Mouse (Mus musculus) large intestine, adult 2 months (tissue): ENCODE results near the gene Olfr48. TPM values are rescaled to one million over a fixed set of nuclear protein-coding genes. Genes with fewer than 3 reads are reported as not detected.

ENCODE experiments used
- DNase-seq: peaks from one replicate; pipeline ENCODE4 v3.0.0-alpha.2; 2012; ENCODE audit warnings: low read depth, low spot score
- WGBS: fragments of 180-500 bp; shearing (Covaris S2); methylation state at CpG from one replicate; pipeline ENCODE4 v1.1.7; 2018; 5-methylcytosine and 5-hydroxymethylcytosine counted together
- polyA plus RNA-seq: library from polyadenylated mRNA; depleted of rRNA; stranded (reverse); fragments of >200 nt; gene quantifications from 2 replicates; pipeline ENCODE4 v1.2.3, GENCODE M21; 2012; rRNA removed

Olfr48 gene
- not detected in 2 replicates for polyA plus RNA-seq

DNA sequence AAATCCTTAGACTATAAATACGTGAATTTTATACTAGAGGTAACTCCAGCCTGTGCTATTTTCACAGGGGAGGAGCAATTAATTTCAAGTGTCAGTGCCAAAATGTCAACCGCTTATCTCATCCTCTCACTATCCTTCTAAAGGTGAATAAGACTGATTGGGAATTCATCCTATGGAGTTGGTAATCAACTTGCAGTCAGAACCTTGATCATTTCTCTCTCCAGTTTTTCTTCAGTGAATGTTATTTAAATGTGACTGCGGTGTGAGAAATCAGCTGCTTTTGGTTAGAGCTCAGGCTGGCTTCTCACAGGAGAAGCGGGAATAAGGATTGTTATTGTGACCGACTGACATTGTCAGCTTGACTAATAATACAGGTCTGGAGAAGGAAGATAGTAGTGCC, at the start of gene Olfr48:
Gene Olfr48, minus strand, starts transcription at position 101 of the 400 bp plus-strand sequence.
- DNase-seq, result no peak
- WGBS, result 84% methylated on average over 5 of the region's 5 CpGs

DNA sequence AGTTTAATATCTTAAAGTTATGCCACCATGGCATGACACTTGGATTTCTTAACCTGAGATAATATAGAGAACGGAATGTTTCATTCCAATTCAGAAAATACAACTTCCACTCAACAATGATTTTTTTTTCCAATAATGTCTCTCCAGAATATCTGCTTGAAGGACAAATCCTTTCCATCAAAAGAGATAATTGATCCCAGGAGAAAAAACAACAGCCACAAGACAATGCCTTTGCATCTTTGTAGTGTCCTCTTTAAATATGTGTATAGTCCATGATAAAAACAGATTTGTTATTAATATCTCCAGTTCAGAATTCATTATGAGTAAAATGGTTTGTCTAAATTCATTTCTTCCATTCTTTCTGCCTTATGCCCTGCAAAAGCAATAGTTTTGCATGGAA, 30.1 kb upstream of the Olfr48 start, which contains the start of gene Olfr1257:
Gene Olfr1257, plus strand, starts transcription at position 301 of the 400 bp plus-strand sequence.
- WGBS, result 85% methylated on average over 1 of the region's 1 CpGs
- no peak for DNase-seq

GRCm38 (mm10) chr2:89849230-89849629, 1.2 kb upstream of the Olfr48 start:
- DNase-seq, result no peak
- 88% methylated on average over 1 of the region's 1 CpGs for WGBS

- 48% methylated on average over 2 of the region's 2 CpGs for WGBS
- no peak for DNase-seq
Observed at GRCm38 (mm10) chr2:89841455-89841854, 6.5 kb downstream of the Olfr48 start, which contains the start of gene Olfr1256. Gene Olfr1256 (minus strand): TSS chr2:89841555.

DNA sequence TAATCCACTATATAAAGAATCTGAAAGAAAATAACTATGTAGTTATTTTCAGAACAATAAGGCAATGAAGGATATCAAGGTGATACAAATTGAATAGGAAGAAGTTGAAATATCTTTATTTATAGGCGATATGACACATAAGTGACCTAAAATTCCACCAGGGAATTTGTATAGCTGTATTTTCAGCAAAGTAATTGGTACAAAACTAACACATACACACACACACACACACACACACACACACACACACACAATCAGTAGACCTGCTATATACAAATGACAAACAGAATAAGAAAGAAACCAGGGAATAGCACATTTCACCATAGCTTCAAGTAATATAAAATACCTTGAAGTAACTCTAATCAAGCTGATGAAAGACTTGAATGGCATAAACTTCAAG, 27.8 kb downstream of the Olfr48 start:
- 68% methylated on average over 1 of the region's 1 CpGs for WGBS
- DNase-seq, result no peak

DNA sequence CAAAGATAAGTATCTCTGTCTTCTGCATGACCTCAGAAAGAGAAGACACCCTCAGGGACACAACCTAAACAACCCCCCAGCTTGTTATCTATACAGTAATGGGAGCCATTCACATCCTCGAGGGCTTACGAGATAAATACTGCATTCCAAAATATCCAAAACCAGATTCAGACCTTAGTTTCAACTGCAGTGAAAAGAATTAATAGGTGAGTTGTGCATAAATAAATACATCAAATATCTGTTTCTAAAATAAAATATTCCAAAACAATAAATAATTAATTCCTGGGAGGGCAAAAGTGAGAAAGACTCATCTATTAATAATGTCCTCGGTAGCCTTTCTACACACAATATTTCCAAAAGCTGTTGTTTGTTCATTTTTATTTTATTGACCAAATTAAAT, 36.3 kb downstream of the Olfr48 start, which contains the start of gene Olfr1255:
Gene Olfr1255, plus strand, starts transcription at position 301 of the 400 bp plus-strand sequence.
- WGBS, result 86% methylated on average over 3 of the region's 3 CpGs
- DNase-seq, result no peak

- 66% methylated on average over 2 of the region's 2 CpGs for WGBS
- DNase-seq, result no peak
Observed at GRCm38 (mm10) chr2:89810751-89811150, 37.3 kb downstream of the Olfr48 start.

DNA sequence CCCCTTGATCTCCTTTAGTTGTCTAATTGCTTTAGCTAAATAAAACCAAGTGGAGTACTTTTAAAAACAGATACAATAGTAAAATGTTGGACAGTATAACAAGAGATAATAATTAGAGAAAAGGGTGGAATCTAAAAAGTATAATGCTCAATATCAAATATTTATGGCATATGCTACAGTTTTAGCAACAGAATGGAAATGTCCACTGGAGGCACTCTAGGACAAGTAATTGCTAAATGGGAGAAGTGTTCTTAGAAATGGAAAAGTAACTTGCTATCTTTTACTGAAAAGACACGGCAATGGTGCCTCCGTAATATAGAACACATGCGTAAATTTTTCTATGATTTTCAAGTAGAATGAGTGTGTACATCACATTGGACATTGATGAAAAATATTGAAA, 48.4 kb downstream of the Olfr48 start:
- WGBS, result 89% methylated on average over 3 of the region's 3 CpGs
- no peak for DNase-seq

DNA sequence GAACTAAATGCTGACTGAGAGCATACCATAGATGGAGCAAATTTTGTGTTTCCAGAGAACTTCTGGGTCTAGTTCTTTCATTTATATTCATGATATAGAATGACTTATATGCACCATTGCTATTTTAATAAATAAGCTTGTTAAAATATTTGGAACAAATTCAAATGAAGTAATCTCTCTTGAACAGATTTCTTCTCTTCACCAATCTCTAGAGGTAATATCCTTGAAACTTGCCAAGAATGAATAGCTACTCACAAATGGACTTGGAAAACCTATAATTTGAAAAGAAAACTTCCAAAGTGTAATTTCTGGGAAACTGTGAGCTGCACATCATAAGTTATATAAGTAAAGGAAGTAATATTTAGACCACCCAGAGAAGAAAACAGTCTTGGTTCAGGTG, 54.5 kb downstream of the Olfr48 start, which contains the start of gene Olfr1254:
Gene Olfr1254, minus strand, starts transcription at position 101 of the 400 bp plus-strand sequence.
- no peak for DNase-seq

Other genes with a start within 250 kb of the Olfr48 start
- not detected in 2 replicates for gene Olfr1247, start 234.1 kb downstream of the Olfr48 start, polyA plus RNA-seq
- not detected in 2 replicates for gene Olfr1248, start 230.0 kb downstream of the Olfr48 start, polyA plus RNA-seq
- not detected in 2 replicates for gene Olfr1249, start 213.2 kb downstream of the Olfr48 start, polyA plus RNA-seq
- not detected in 2 replicates for gene Olfr1250, start 186.7 kb downstream of the Olfr48 start, polyA plus RNA-seq
- not detected in 2 replicates for gene Olfr1251, start 176.3 kb downstream of the Olfr48 start, polyA plus RNA-seq
- gene Olfr1252, start 123.2 kb downstream of the Olfr48 start, polyA plus RNA-seq, result not detected in 2 replicates
- not detected in 2 replicates for gene Olfr1253, start 91.1 kb downstream of the Olfr48 start, polyA plus RNA-seq
- gene Olfr1254, start 54.6 kb downstream of the Olfr48 start, polyA plus RNA-seq, result not detected in 2 replicates
- gene Olfr1255, start 36.2 kb downstream of the Olfr48 start, polyA plus RNA-seq, result not detected in 2 replicates
- gene Olfr1256, start 6.7 kb downstream of the Olfr48 start, polyA plus RNA-seq, result not detected in 2 replicates
- not detected in 2 replicates for gene Olfr1257, start 30.2 kb upstream of the Olfr48 start, polyA plus RNA-seq
- gene Olfr1258, start 79.1 kb upstream of the Olfr48 start, polyA plus RNA-seq, result not detected in 2 replicates
- 0.12 TPM in 1 of 2 replicates, not detected in the other for gene Olfr1259, start 100.5 kb upstream of the Olfr48 start, polyA plus RNA-seq
- not detected in 2 replicates for gene Olfr1260, start 126.1 kb upstream of the Olfr48 start, polyA plus RNA-seq
- not detected in 2 replicates for gene Olfr1261, start 143.0 kb upstream of the Olfr48 start, polyA plus RNA-seq
- gene Olfr1262, start 151.9 kb upstream of the Olfr48 start, polyA plus RNA-seq, result not detected in 2 replicates
- not detected in 2 replicates for gene Olfr1263, start 163.9 kb upstream of the Olfr48 start, polyA plus RNA-seq
- gene Olfr1264, start 177.4 kb upstream of the Olfr48 start, polyA plus RNA-seq, result not detected in 2 replicates
- gene Olfr1265, start 187.1 kb upstream of the Olfr48 start, polyA plus RNA-seq, result not detected in 2 replicates
- gene Olfr140, start 215.4 kb upstream of the Olfr48 start, polyA plus RNA-seq, result not detected in 2 replicates